Mouse (Mus musculus) heart, embryonic 13.5 days (tissue): ENCODE results near the gene Ppp5c. TPM values are rescaled to one million over a fixed set of nuclear protein-coding genes. Genes with fewer than 3 reads are reported as not detected.

Source experiments
- ATAC-seq: fragments of 200-750 bp; cut with Nextera tagmentation; 2 replicates; pipeline ENCODE4 v1.8.0; 2017; ENCODE audit warnings: moderate TSS enrichment; ENCODE audit not compliant: insufficient number of reproducible peaks, low FRiP score, low TSS enrichment; ENCODE audit errors: extremely low read depth
- H3K27ac ChIP-seq: fragments of 300-500 bp; sonication (generic); replicated peaks from 2 replicates; pipeline ENCODE4 v1.5.1; 2015; ENCODE audit warnings: moderate library complexity, mild to moderate bottlenecking, inconsistent platforms
- H3K27me3 ChIP-seq: fragments of 300-500 bp; sonication (generic); replicated peaks from 2 replicates; pipeline ENCODE4 v1.6.1; 2015; ENCODE audit warnings: mild to moderate bottlenecking, inconsistent platforms
- H3K36me3 ChIP-seq: fragments of 300-500 bp; sonication (generic); 2 replicates; pipeline ENCODE4 v1.6.1; 2015; ENCODE audit warnings: mild to moderate bottlenecking, inconsistent platforms
- H3K4me1 ChIP-seq: fragments of 300-500 bp; sonication (generic); 2 replicates; pipeline ENCODE4 v1.6.1; 2015; ENCODE audit warnings: inconsistent platforms
- H3K4me2 ChIP-seq: fragments of 300-500 bp; sonication (generic); 2 replicates; pipeline ENCODE4 v1.6.1; 2015; ENCODE audit warnings: inconsistent platforms, mild to moderate bottlenecking, moderate library complexity
- H3K4me3 ChIP-seq: fragments of 300-500 bp; sonication (generic); 2 replicates; pipeline ENCODE4 v1.5.1; 2015; ENCODE audit warnings: moderate library complexity, mild to moderate bottlenecking, inconsistent platforms
- H3K9ac ChIP-seq: fragments of 300-500 bp; sonication (generic); 2 replicates; pipeline ENCODE4 v1.6.1; 2015; ENCODE audit warnings: inconsistent platforms, mild to moderate bottlenecking, moderate library complexity
- H3K9me3 ChIP-seq: fragments of 300-500 bp; sonication (generic); 2 replicates; pipeline ENCODE4 v1.6.1; 2016; ENCODE audit warnings: inconsistent platforms
- WGBS: fragments of 180-500 bp; shearing (Covaris S2); methylation state at CpG from one replicate; pipeline ENCODE4 v1.1.7; 2015; ENCODE audit warnings: mixed read lengths; 5-methylcytosine and 5-hydroxymethylcytosine counted together
- polyA plus RNA-seq: library from polyadenylated mRNA; unstranded; fragments of >200 nt; fragmentation: Nextera tagmentation; extraction: Ambion mirVana; gene quantifications from 2 replicates; pipeline ENCODE4 v1.2.1, GENCODE M21; 2015

The Ppp5c gene
- polyA plus RNA-seq, 1 experiment from 2014 or later: 82.3 TPM

GRCm38 (mm10) chr7:17009326-17010009, 18.3 kb downstream of the Ppp5c start:
- ATAC-seq: no peak
- Histone ChIP-seq H3K27me3 (no peaks in the 10 kb centered on the region), H3K4me2 (no peak overlapping the region), H3K4me3 (no peak overlapping the region), H3K9me3 (no peaks in the 10 kb centered on the region), H3K27ac (no peak overlapping the region), H3K4me1 (no peaks in the 10 kb centered on the region), H3K9ac (no peak overlapping the region), H3K36me3 (peaks cover 100% of the 10 kb centered on the region)
- 91% methylated on average over 16 of the region's 16 CpGs for WGBS

- H3K4me2 ChIP-seq: no peak overlapping the region
- 0 out of 2 replicates have a peak, but pooled peaks cover 5% of the 10 kb centered on the region for H3K4me1 ChIP-seq
- 72% methylated on average over 4 of the region's 4 CpGs for WGBS
- no peak for ATAC-seq
- no peak overlapping the region for H3K27ac ChIP-seq
- no peaks in the 10 kb centered on the region for H3K9me3 ChIP-seq
- H3K27me3 ChIP-seq: no peaks in the 10 kb centered on the region
- H3K9ac ChIP-seq: no peak overlapping the region
- H3K4me3 ChIP-seq: no peak overlapping the region
- peaks cover 97% of the 10 kb centered on the region for H3K36me3 ChIP-seq
These were observed 20.4 kb downstream of the Ppp5c start for GRCm38 (mm10) chr7:17007300-17007699.

- H3K4me3 ChIP-seq: no peak overlapping the region
- H3K9me3 ChIP-seq: no peaks in the 10 kb centered on the region
- WGBS: 81% methylated on average over 7 of the region's 7 CpGs
- H3K27ac ChIP-seq: no peak overlapping the region
- no peak overlapping the region for H3K9ac ChIP-seq
- no peaks in the 10 kb centered on the region for H3K27me3 ChIP-seq
- H3K4me2 ChIP-seq: no peak overlapping the region
- H3K36me3 ChIP-seq: peaks cover 94% of the 10 kb centered on the region
- H3K4me1 ChIP-seq: 0 out of 2 replicates have a peak, but pooled peaks cover 5% of the 10 kb centered on the region
- ATAC-seq: no peak
These were observed 23.0 kb downstream of the Ppp5c start for GRCm38 (mm10) chr7:17004716-17005115.

- H3K9me3 ChIP-seq: no peaks in the 10 kb centered on the region
- H3K9ac ChIP-seq: 0 out of 2 replicates have a peak overlapping the region, but pooled peaks have one; percentile 1
- H3K36me3 ChIP-seq: peaks cover 92% of the 10 kb centered on the region
- no peaks in the 10 kb centered on the region for H3K27me3 ChIP-seq
- no peak overlapping the region for H3K4me3 ChIP-seq
- H3K4me1 ChIP-seq: peaks cover 17% of the 10 kb centered on the region
- no peak overlapping the region for H3K4me2 ChIP-seq
- no peak for ATAC-seq
- 79% methylated on average over 7 of the region's 7 CpGs for WGBS
- no peak overlapping the region for H3K27ac ChIP-seq
These were observed 24.3 kb downstream of the Ppp5c start for GRCm38 (mm10) chr7:17003230-17003960.

GRCm38 (mm10) chr7:17002375-17003195, 25.1 kb downstream of the Ppp5c start:
- H3K36me3 ChIP-seq: peaks cover 92% of the 10 kb centered on the region
- no peak for ATAC-seq
- whole genome bisulfite sequencing: 15% methylated on average over 7 of the region's 7 CpGs

GRCm38 (mm10) chr7:16999650-17000049, 28.1 kb downstream of the Ppp5c start:
- Histone ChIP-seq H3K9ac (no peak overlapping the region), H3K36me3 (peaks cover 86% of the 10 kb centered on the region), H3K4me1 (peaks cover 54% of the 10 kb centered on the region)

More at GRCm38 (mm10) chr7:17002375-17003195, 25.1 kb downstream of the Ppp5c start:
- Histone ChIP-seq H3K9ac (no peak overlapping the region), H3K27me3 (no peaks in the 10 kb centered on the region), H3K4me2 (no peak overlapping the region), H3K27ac (no peak overlapping the region; the same call in 1 of the 2 replicates), H3K4me3 (no peak overlapping the region), H3K9me3 (no peaks in the 10 kb centered on the region), H3K4me1 (peaks cover 25% of the 10 kb centered on the region)

GRCm38 (mm10) chr7:16999233-16999632, 28.5 kb downstream of the Ppp5c start:
- no peak overlapping the region for H3K4me2 ChIP-seq
- H3K9me3 ChIP-seq: no peaks in the 10 kb centered on the region
- H3K4me3 ChIP-seq: no peak overlapping the region
- H3K27me3 ChIP-seq: no peaks in the 10 kb centered on the region
- ATAC-seq: 0 out of 2 replicates have a peak, but pooled peaks have one; percentile 6
- H3K4me1 ChIP-seq: peaks cover 56% of the 10 kb centered on the region
- 35% methylated on average over 4 of the region's 4 CpGs for WGBS
- H3K36me3 ChIP-seq: peaks cover 82% of the 10 kb centered on the region
- peak overlapping the region; percentile 33 for H3K27ac ChIP-seq
- H3K9ac ChIP-seq: no peak overlapping the region

More at GRCm38 (mm10) chr7:16999650-17000049, 28.1 kb downstream of the Ppp5c start:
- WGBS: 30% methylated on average over 4 of the region's 4 CpGs
- Histone ChIP-seq H3K4me2 (no peak overlapping the region), H3K9me3 (no peaks in the 10 kb centered on the region), H3K27me3 (no peaks in the 10 kb centered on the region), H3K4me3 (no peak overlapping the region), H3K27ac (peak overlapping the region; percentile 33)
- ATAC-seq: 0 out of 2 replicates have a peak, but pooled peaks have one; percentile 5

GRCm38 (mm10) chr7:16995345-16995744, 32.4 kb downstream of the Ppp5c start:
- H3K4me3 ChIP-seq: peak overlapping the region; percentile 77
- WGBS: 75% methylated on average over 4 of the region's 4 CpGs
- ATAC-seq: no peak
- H3K9ac ChIP-seq: peak overlapping the region; percentile 95
- no peaks in the 10 kb centered on the region for H3K27me3 ChIP-seq
- peaks cover 78% of the 10 kb centered on the region for H3K4me1 ChIP-seq
- H3K36me3 ChIP-seq: peaks cover 49% of the 10 kb centered on the region
- H3K9me3 ChIP-seq: no peaks in the 10 kb centered on the region
- peak overlapping the region; percentile 94 for H3K4me2 ChIP-seq
- peak overlapping the region; percentile 95 for H3K27ac ChIP-seq

GRCm38 (mm10) chr7:16994400-16994799, 33.3 kb downstream of the Ppp5c start:
- 1% methylated on average over 20 of the region's 20 CpGs for WGBS
- peak overlapping the region; percentile 95 for H3K9ac ChIP-seq
- H3K36me3 ChIP-seq: peaks cover 41% of the 10 kb centered on the region
- H3K4me1 ChIP-seq: peaks cover 85% of the 10 kb centered on the region
- H3K4me2 ChIP-seq: peak overlapping the region; percentile 94
- H3K4me3 ChIP-seq: peak overlapping the region; percentile 77
- H3K27ac ChIP-seq: peak overlapping the region; percentile 95
- no peaks in the 10 kb centered on the region for H3K27me3 ChIP-seq
- no peak for ATAC-seq
- no peaks in the 10 kb centered on the region for H3K9me3 ChIP-seq

- Histone ChIP-seq H3K9me3 (no peaks in the 10 kb centered on the region), H3K27ac (peak overlapping the region; percentile 95), H3K27me3 (no peaks in the 10 kb centered on the region), H3K4me1 (peaks cover 80% of the 10 kb centered on the region), H3K9ac (peak overlapping the region; percentile 95), H3K36me3 (peaks cover 36% of the 10 kb centered on the region), H3K4me2 (peak overlapping the region; percentile 94), H3K4me3 (peak overlapping the region; percentile 77)
- ATAC-seq: peak; percentile 85
- WGBS: under 1% methylated on average over 27 of the region's 27 CpGs
These were observed 33.9 kb downstream of the Ppp5c start for GRCm38 (mm10) chr7:16993651-16994399.
